12 mouse cellular contexts compared by ENCODE assay signal in genomic region chr5:130924245-130924827, GRCm38 (mm10).
DNase-seq lines count a peak whose midpoint lies in the region; ATAC-seq and TF ChIP-seq lines count a peak whose summit lies in the region.
"Had no signal": no experiment of that assay in that cellular context is flagged by ENCODE, and none has a peak within 500 bp of the region (broad histone marks: within the 10 kb centered on the region; RNA-seq: fewer than 3 reads in every experiment).

No protein-coding gene starts in this region.

- H3K9ac ChIP-seq in liver, adult 2 months (ENCODE audit: low read depth, low read length): no peak overlapping the region
- H3K9ac ChIP-seq in liver, embryonic 12.5 days: no peak overlapping the region
- no peak overlapping the region for H3K9ac ChIP-seq in hindbrain, embryonic 14.5 days
- H3K9ac ChIP-seq in midbrain, embryonic 15.5 days: no peak overlapping the region

- ATAC-seq in liver, embryonic 12.5 days: no peak
- peak; percentile 88; the same call in 1 of the 2 replicates for ATAC-seq in hindbrain, embryonic 14.5 days (ENCODE audit: low FRiP score)
- ATAC-seq in midbrain, embryonic 15.5 days (replicated peaks): peak; percentile 65; the same call in 1 of the 2 replicates

- H3K27me3 ChIP-seq in liver, adult 2 months (ENCODE audit: control insufficient read depth, insufficient read depth, low read length): no peaks in the 10 kb centered on the region
- no peaks in the 10 kb centered on the region for H3K27me3 ChIP-seq in liver, embryonic 12.5 days (replicated peaks)
- H3K27me3 ChIP-seq in hindbrain, embryonic 14.5 days (ENCODE audit: control insufficient read depth, insufficient read depth, low read length): no peaks in the 10 kb centered on the region
- H3K27me3 ChIP-seq in midbrain, embryonic 15.5 days (replicated peaks): no peaks in the 10 kb centered on the region

- no peaks in the 10 kb centered on the region for H3K4me1 ChIP-seq in liver, adult 2 months (ENCODE audit: control insufficient read depth, insufficient read depth, low read length)
- H3K4me1 ChIP-seq in liver, embryonic 12.5 days: no peaks in the 10 kb centered on the region
- H3K4me1 ChIP-seq in hindbrain, embryonic 14.5 days (replicated peaks; ENCODE audit: control insufficient read depth, insufficient read depth, low read length): peaks cover 13% of the 10 kb centered on the region
- peaks cover 8% of the 10 kb centered on the region; the same call in 1 of the 2 replicates for H3K4me1 ChIP-seq in midbrain, embryonic 15.5 days

- H3K36me3 ChIP-seq in liver, adult 2 months (ENCODE audit: control insufficient read depth, insufficient read depth, low read length): no peaks in the 10 kb centered on the region
- H3K36me3 ChIP-seq in liver, embryonic 12.5 days: no peaks in the 10 kb centered on the region
- H3K36me3 ChIP-seq in hindbrain, embryonic 14.5 days (replicated peaks; ENCODE audit: control insufficient read depth, insufficient read depth): no peaks in the 10 kb centered on the region
- H3K36me3 ChIP-seq in midbrain, embryonic 15.5 days (replicated peaks): no peaks in the 10 kb centered on the region

- DNase-seq in liver, adult 2 months (ENCODE audit: extremely low read depth, low read depth, low spot score): peak; percentile 1
- DNase-seq in embryo, embryonic 11 days: peak; percentile 30
- DNase-seq in hindbrain, embryonic 14.5 days (ENCODE audit: low spot score): peak; percentile 57
- DNase-seq in thymus, postnatal 36 days: no peak
- DNase-seq in left cerebral cortex, adult 8-10 months (ENCODE audit: low spot score in 2 of 2): no peak
- DNase-seq in testis, postnatal 10 days (ENCODE audit: low spot score): no peak
- DNase-seq: adrenal gland, adult 8-10 months; cerebellum, adult 11-12 months; gastrocnemius, postnatal 36 days had no signal

- H3K9me3 ChIP-seq in liver, embryonic 12.5 days (replicated peaks): peaks cover 25% of the 10 kb centered on the region; the same call in 1 of the 2 replicates
- H3K9me3 ChIP-seq in hindbrain, embryonic 14.5 days (ENCODE audit: control insufficient read depth, low read length): no peaks in the 10 kb centered on the region
- no peaks in the 10 kb centered on the region for H3K9me3 ChIP-seq in midbrain, embryonic 15.5 days

- no peak overlapping the region for H3K4me3 ChIP-seq in liver, adult 2 months (ENCODE audit: insufficient read depth, low read depth, low read length)
- no peak overlapping the region for H3K4me3 ChIP-seq in liver, embryonic 12.5 days
- H3K4me3 ChIP-seq in hindbrain, embryonic 14.5 days (replicated peaks; ENCODE audit: low read length): no peak overlapping the region
- no peak overlapping the region for H3K4me3 ChIP-seq in midbrain, embryonic 15.5 days

- H3K27ac ChIP-seq in liver, adult 2 months (replicated peaks; ENCODE audit: insufficient read depth, low read depth, low read length): no peak overlapping the region
- no peak overlapping the region for H3K27ac ChIP-seq in liver, embryonic 12.5 days
- H3K27ac ChIP-seq in hindbrain, embryonic 14.5 days: peak overlapping the region; percentile 57
- H3K27ac ChIP-seq in midbrain, embryonic 15.5 days: no peak overlapping the region
- H3K27ac ChIP-seq: stomach, postnatal 0 days had no signal

- no peak for TF ChIP-seq CTCF in liver, adult 2 months (IDR thresholded peaks at IDR 0.05; ENCODE audit: low read depth, low read length)

- no peaks in the 10 kb centered on the region for H3K79me2 ChIP-seq in liver, adult 2 months (ENCODE audit: control insufficient read depth, insufficient read depth, low read length)

- 30% methylated on average over 2 of the region's 2 CpGs for WGBS in liver, adult 2 months
- 31% methylated on average over 2 of the region's 2 CpGs for WGBS in liver, embryonic 12.5 days (ENCODE audit: insufficient replicate concordance)
- 17% methylated on average over 2 of the region's 2 CpGs for whole genome bisulfite sequencing in hindbrain, embryonic 14.5 days
- 22% methylated on average over 2 of the region's 2 CpGs for WGBS in midbrain, embryonic 15.5 days

- no peak overlapping the region for H3K4me2 ChIP-seq in liver, embryonic 12.5 days
- no peak overlapping the region for H3K4me2 ChIP-seq in hindbrain, embryonic 14.5 days (replicated peaks)
- no peak overlapping the region for H3K4me2 ChIP-seq in midbrain, embryonic 15.5 days

- no peak for TF ChIP-seq POLR2A in liver, adult 2 months (IDR thresholded peaks at IDR 0.05; ENCODE audit: extremely low read depth, insufficient read depth, low read length)

Comparison
In these comparisons a context has a peak if more than half of its experiments do, and no peak if none do; other contexts are left out.
1. DNase-seq: peak in liver, adult 2 months (single experiment), embryo, embryonic 11 days (single experiment) and hindbrain, embryonic 14.5 days (single experiment); none in thymus, postnatal 36 days (0 of 2), left cerebral cortex, adult 8-10 months (0 of 2) and testis, postnatal 10 days (single experiment).